Mouse (Mus musculus): Measurements from ENCODE around the gene Siglec1. TPM values are rescaled to one million over a fixed set of nuclear protein-coding genes. Genes with fewer than 3 reads are reported as not detected.

Gene Siglec1
- polyA plus RNA-seq (2012; rRNA removed; ENCODE audit: low replicate concordance), result 18.5 and 25.9 TPM in 2 replicates

DNA sequence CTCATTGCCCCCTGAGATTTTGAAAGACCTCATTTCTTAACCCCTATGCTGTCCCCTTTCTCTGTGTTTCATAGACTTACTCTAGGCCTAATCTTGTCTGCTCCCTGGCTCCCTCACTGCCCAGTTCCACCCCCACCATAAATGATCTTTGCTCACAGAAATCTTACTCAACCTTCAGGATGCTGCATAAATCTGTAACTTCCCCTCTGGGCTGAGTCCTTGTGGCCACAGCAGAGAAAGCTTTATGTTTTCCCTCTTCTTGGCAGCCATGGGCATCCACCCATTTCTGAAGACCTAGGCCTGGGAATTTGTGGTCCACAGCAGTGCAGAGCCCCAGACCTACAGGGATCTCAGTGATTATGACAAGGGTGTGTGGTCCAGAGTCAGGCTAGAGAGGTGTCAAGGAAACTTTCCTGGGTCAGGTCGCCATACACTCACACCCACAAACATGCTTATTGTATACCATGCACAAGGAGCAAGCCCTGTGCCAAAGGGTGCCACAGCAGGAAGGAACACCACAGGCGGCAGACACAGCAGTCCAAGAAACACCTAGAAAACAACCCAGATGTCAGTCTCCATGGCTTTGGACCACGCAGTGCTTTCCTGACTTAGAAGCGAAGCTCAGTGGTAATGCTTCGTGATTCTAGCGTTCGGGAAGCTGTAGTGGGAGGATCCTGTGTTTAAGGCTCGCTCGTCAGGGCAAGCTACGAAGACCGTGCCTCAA lies at the start of gene Siglec1:
Gene Siglec1, minus strand, starts transcription at position 99 of the 724 bp plus-strand sequence.

DNA sequence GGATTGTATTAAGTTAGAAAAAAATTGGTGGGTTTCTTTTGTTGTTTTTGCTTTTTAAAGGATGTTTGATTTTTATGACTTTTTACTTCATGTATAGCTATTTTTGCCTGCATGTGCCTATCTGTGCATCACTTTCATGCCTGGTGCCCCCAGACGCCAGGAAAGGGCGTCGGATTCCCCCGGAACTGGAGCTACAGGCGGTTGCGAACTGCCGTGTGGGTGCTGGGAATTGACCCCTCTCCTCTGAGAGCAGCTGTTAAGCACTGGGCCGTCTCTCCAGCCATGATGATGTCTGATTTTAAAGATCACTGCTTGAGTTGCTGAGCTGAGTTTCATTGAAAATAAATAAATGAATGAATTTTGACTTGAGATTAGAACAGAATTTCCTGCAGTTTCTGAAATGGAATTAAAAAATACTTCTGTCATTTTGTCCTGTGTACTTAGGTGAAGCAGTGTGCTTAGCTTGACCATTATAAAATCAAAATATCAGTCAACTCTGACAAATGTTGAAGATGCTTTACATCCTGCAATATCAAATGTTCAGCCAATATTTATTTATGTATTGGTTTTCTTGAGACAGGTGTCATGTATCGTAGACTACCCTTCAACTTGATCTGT lies 46.5 kb upstream of the Siglec1 start, which contains the start of gene Gm11037:
Gene Gm11037, plus strand, starts transcription at position 568 of the 618 bp plus-strand sequence.

DNA sequence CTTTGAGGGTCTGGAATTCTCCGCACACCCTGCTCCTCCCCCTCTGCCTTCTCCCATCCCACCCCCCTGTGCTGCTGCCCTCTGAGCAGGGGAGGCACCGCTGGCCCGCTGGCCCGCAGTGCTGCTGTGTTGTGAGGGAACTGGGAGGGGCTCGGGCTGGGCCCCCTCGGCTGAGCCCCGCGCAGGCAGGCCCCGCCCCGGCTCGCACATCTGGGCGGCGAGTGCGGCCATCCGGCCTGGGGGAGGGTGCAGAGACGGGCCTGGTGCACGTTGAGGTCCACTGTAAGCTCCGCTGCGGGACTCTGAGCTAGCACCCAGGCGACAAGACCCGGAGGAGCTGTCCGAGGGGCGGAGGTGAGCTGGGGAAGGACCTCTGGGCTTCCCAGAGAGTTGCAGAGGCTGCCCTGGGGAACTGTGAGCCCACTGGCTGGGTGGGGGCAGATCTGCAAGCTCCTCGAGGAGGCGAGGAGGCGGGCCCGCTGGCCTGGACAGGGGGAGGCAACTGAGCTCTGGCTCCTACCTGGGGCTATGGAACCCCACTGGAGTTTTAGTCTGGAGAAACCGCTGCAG lies 40.7 kb upstream of the Siglec1 start, which contains the start of gene Hspa12b:
Gene Hspa12b, plus strand, starts transcription at position 120 of the 570 bp plus-strand sequence.

DNA sequence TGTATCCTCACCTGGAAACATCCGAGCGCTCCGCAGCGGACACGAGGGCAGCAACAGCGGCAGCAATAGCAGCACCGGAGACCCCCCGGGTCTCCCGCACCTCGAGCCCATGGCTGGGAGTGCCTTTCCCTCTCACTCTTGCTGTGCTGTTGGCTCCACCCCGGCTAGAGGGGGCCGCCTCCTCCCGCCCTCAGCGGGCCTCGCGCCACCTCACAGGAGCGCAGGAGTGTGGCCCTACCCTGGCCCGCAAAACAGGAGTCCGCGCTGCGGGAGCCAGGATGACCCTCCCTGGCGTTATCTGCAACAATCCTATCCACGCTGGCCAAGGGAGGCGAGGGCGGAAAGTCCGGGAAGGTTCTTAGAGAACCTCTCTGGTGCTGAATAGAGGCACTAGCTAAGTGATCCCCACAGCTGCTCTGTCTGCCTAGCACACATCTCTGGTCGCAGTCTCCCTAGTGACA lies 23.1 kb downstream of the Siglec1 start, which contains the start of gene Adam33:
Gene Adam33, minus strand, starts transcription at position 411 of the 461 bp plus-strand sequence.

DNA sequence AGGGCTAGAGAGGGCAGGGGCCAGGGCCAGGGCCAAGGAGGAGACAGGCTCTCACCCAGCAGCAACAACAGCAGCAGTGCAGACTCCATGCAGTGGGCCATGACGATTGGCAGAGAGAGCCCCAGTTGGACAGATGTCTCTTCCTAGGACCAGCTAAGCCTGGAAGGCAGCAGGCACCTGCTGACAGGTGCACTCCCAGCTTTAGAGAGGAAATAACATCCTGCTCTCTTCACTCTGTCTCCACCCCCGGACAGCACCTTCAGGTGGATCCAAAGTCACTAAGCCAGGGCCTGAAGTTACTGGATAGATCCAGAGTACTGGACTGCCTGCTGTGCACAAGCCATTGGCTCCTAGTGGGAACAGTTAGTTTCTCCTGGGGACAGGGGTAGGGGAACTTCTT lies 43.6 kb downstream of the Siglec1 start, which contains the start of gene Gfra4:
Gene Gfra4, minus strand, starts transcription at position 101 of the 400 bp plus-strand sequence.

Other genes with a start within 250 kb of the Siglec1 start
- 124 and 141 TPM in 2 replicates for gene 4930402H24Rik, start 180.4 kb downstream of the Siglec1 start, polyA plus RNA-seq (2012; rRNA removed; ENCODE audit: low replicate concordance)
- gene Atrn, start 180.3 kb downstream of the Siglec1 start, polyA plus RNA-seq (2012; rRNA removed; ENCODE audit: low replicate concordance), result 17.4 and 22.1 TPM in 2 replicates
- gene Gfra4, start 43.7 kb downstream of the Siglec1 start, polyA plus RNA-seq (2012; rRNA removed; ENCODE audit: low replicate concordance), result 10.7 and 39.6 TPM in 2 replicates
- gene Adam33, start 23.0 kb downstream of the Siglec1 start, polyA plus RNA-seq (2012; rRNA removed; ENCODE audit: low replicate concordance), result 21.7 and 41.1 TPM in 2 replicates
- gene Hspa12b, start 40.5 kb upstream of the Siglec1 start, polyA plus RNA-seq (2012; rRNA removed; ENCODE audit: low replicate concordance), result 32.4 and 75.2 TPM in 2 replicates
- gene Gm11037, start 46.7 kb upstream of the Siglec1 start, polyA plus RNA-seq (2012; rRNA removed; ENCODE audit: low replicate concordance), result not detected in 2 replicates
- gene 1700037H04Rik, start 73.3 kb upstream of the Siglec1 start, polyA plus RNA-seq (2012; rRNA removed; ENCODE audit: low replicate concordance), result 260 and 383 TPM in 2 replicates
- gene Cenpb, start 93.3 kb upstream of the Siglec1 start, polyA plus RNA-seq (2012; rRNA removed; ENCODE audit: low replicate concordance), result 97.7 and 118 TPM in 2 replicates
- gene Cdc25b, start 100.2 kb upstream of the Siglec1 start, polyA plus RNA-seq (2012; rRNA removed; ENCODE audit: low replicate concordance), result 17.2 and 64.6 TPM in 2 replicates
- 7.3 and 17.0 TPM in 2 replicates for gene Spef1, start 100.5 kb upstream of the Siglec1 start, polyA plus RNA-seq (2012; rRNA removed; ENCODE audit: low replicate concordance)
- 52.2 and 64.5 TPM in 2 replicates for gene Ap5s1, start 120.3 kb upstream of the Siglec1 start, polyA plus RNA-seq (2012; rRNA removed; ENCODE audit: low replicate concordance)
- 95.2 and 115 TPM in 2 replicates for gene Mavs, start 147.3 kb upstream of the Siglec1 start, polyA plus RNA-seq (2012; rRNA removed; ENCODE audit: low replicate concordance)
- gene Pank2, start 175.7 kb upstream of the Siglec1 start, polyA plus RNA-seq (2012; rRNA removed; ENCODE audit: low replicate concordance), result 20.5 and 25.7 TPM in 2 replicates